Mouse (Mus musculus) Patski (cell line): ENCODE measurements around the gene Hoxd11. TPM values are rescaled to one million over a fixed set of nuclear protein-coding genes. Genes with fewer than 3 reads are reported as not detected.

Source experiments
- ATAC-seq: fragments of 100-300 bp; one replicate; pipeline ENCODE4 v1.8.0; 2021
- CTCF ChIA-PET: fragments of 350-600 bp; sonication (Branson Sonifier 250); formaldehyde crosslinking; loops from one replicate; lab custom pipeline; 2022; ENCODE audit warnings: inconsistent platforms; lab: Charles Lee
- POLR2A ChIA-PET: fragments of 350-600 bp; sonication (Branson Sonifier 250); formaldehyde crosslinking; loops from one replicate; lab custom pipeline; 2022; ENCODE audit warnings: antibody characterized with exemption, inconsistent platforms; lab: Charles Lee
- DNase-seq: peaks from one replicate; pipeline ENCODE4 v3.0.0-alpha.2; 2011; ENCODE audit warnings: low read depth, low spot score
- H3K27me3 ChIP-seq: fragments of 371-371 bp; one replicate; pipeline ENCODE4 v1.5.1; 2021
- CTCF ChIP-seq: fragments of 100-300 bp; IDR thresholded peaks from one replicate; pipeline ENCODE4 v1.5.1; 2021
- in situ Hi-C: fragments of 300-500 bp; cut with MboI; formaldehyde crosslinking; loops from 3 replicates; pipeline ENCODE4 v1.11.1; 2018; ENCODE audit warnings: low pct_unique_long_range_greater_than_20kb, mixed read lengths
- polyA plus RNA-seq: library from polyadenylated mRNA; unstranded; gene quantifications from one replicate; pipeline ENCODE4 v1.2.3, GENCODE M21; 2021

The Hoxd11 gene
- polyA plus RNA-seq, 1 experiment from 2014 or later: not detected

DNA sequence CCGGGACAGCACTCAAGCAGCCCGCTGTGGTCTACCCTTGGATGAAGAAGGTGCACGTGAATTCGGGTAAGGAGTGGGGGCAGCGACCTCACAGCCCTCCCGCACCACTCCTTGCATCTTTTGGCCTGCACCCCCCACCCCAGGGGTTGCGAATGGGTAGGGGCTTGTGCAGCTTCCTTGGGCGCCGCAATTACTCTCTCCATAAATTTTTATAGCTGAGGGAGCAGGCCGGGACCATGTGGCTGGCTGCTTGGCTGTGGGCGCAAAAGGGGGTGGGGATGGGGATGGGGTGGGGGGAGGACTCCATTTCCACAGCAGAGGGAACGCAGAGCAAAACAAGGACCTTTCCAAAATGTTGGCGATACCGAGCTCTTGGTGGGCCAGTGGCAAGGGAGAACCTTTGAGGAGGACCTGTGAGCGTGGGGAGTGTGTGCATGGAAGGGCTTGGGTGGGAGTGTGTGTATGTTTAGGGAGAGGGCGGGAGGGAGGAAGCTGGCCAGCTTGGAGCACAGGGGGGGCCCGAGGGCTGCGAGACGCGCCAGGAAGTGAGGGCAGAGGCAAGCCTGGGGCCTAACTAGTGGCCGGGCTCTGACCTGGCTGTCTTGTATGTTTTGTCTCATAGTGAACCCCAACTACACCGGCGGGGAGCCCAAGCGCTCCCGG lies 48.4 kb downstream of the Hoxd11 start:
- no peaks in the 10 kb centered on the region for H3K27me3 ChIP-seq
- POLR2A ChIA-PET: no interaction called here
- no peak for ATAC-seq
- no peak for TF ChIP-seq CTCF
- in situ Hi-C loops: no loop called here
- DNase-seq: no peak
- CTCF ChIA-PET: no interaction called here

DNA sequence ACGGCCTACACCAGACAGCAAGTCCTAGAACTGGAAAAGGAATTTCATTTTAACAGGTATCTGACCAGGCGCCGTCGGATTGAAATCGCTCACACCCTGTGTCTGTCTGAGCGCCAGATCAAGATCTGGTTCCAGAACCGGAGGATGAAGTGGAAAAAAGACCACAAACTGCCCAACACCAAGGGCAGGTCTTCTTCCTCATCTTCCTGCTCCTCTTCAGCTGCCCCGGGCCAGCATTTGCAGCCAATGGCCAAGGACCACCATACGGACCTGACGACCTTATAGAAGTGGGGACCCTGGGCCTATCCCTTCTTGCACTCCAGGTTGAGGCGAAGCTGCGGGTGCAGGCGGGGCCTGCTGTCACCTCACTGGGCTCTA lies 48.9 kb downstream of the Hoxd11 start:
- no peak for DNase-seq
- no peak for TF ChIP-seq CTCF
- H3K27me3 ChIP-seq: no peaks in the 10 kb centered on the region
- in situ Hi-C loops: no loop called here
- ATAC-seq: no peak
- POLR2A ChIA-PET: no interaction called here
- CTCF ChIA-PET: no interaction called here

DNA sequence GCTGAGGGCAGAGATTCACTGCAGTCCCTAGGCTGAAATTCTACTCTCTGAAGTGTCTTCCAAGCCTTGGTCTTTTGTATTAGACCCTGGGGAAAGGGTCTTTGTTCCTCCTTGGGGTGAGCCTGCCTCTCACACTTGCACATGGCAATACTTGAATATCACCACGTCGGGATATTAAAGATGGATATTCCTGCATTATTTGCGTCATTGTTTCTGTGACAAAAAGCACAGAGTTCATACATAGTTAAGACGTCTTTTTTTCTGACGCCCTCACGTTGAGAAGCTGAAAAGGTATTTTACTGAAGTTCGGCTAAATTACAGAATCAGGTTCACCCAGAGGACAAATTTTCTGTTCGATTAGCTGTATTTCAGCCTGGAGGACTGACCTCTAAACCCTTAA lies 51.0 kb downstream of the Hoxd11 start:
- ChIA-PET CTCF (no interaction called here), POLR2A (interaction anchor here (0.6 kb wide), 1 partner anchor 555 kb away, joined by 4 read pairs; no protein-coding TSS in a partner anchor)
- no peaks in the 10 kb centered on the region for H3K27me3 ChIP-seq
- DNase-seq (no peak), ATAC-seq (no peak)
- TF ChIP-seq CTCF: no peak
- in situ Hi-C loops: no loop called here

DNA sequence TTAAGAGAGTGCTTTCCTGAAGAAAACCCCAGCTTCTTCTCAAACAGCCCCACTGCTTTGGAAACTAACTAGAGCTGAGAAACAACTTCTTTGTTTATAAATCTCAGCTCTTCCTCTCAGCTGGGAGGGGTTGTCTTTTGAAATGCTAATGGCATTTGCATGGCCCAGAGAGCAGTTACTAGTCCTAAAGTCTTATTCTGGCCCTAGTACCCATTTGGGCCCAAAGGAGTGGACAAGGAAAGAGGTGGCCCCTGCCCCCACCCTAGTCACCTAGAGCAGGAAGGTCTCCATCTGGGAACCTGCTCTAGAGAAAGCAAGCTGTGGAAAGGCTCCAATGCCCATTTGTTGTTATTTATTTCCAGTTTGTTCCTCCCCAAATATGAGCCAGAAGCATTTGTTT lies 51.7 kb downstream of the Hoxd11 start:
- ChIA-PET POLR2A (no interaction called here), CTCF (no interaction called here)
- DNase-seq (no peak), ATAC-seq (no peak)
- in situ Hi-C loops: no loop called here
- H3K27me3 ChIP-seq: no peaks in the 10 kb centered on the region
- TF ChIP-seq CTCF: no peak

DNA sequence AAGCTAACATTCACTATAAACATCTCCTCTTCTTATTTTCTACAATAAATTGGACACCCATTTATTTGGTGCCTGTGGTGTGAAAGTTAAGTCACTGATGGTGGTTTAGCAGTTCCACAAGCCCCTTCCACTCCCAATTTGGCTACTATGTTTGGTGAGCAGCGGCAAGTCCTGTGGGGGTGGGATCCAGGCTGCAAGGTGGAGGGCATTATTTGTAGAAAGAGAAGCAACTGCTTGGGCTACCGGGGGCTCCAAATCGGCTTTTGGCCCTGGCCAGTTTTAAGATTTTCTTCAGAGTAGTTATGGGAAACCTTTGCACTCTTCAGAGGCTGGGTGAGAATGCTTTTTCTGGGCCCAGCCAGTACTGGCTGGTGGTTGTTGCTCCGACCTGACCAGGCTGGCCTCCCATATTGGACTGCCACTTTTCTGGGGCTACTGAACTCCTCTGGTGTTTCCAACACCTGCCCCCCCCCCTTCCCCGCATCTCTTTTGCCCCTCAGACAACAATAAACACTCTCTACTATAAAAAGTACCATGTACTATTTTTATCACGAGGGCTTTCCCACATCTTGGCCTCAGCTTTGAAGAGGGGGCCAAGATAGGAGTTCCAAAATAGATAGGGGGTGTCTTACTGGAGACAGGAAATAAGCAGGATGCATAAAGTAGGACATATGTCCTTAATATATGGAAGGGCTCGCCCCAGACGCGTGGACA lies 52.6 kb downstream of the Hoxd11 start:
- H3K27me3 ChIP-seq: no peaks in the 10 kb centered on the region
- ChIA-PET POLR2A (no interaction called here), CTCF (no interaction called here)
- ATAC-seq (no peak), DNase-seq (no peak)
- in situ Hi-C loops: no loop called here
- TF ChIP-seq CTCF: no peak

DNA sequence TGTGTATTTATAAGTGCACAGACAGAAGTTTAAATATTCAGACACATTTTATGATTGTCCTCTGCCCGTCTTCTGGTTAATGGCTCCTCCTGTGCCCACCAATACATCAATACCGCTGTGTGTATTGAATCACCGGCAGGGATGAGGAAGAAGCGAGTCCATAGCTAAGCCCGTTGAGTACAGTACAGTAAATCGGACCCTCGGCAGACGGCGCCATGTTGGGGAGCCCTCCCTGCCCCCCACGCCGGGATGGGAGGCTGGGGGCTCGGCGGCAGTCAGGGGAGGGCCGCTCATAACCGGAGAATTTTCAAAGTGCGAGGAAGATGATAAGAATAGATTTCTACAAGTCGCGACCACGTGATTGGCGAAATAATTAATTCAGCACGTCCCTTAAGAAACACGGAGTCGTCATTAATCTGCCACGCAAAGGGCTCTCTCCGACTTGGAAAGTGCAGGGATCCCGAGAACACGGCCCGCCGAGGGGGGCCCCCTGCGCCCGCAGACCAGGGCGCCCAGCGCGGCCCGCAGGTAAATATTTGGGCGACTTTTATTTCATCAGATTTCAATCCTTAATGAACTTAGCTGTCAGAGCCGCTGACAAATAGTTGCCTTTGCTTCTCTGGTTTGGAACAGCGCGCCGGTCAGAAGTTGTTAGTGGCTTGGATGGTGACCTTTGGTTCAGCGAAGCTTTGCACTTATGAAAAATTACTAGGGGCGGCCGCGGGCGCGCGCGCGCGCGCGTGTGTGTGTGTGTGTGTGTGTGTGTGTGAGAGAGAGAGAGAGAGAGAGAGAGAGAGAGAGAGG lies 53.4 kb downstream of the Hoxd11 start:
- in situ Hi-C loops: no loop called here
- DNase-seq (no peak), ATAC-seq (no peak)
- ChIA-PET POLR2A (no interaction called here), CTCF (no interaction called here)
- TF ChIP-seq CTCF: no peak
- H3K27me3 ChIP-seq: no peaks in the 10 kb centered on the region

DNA sequence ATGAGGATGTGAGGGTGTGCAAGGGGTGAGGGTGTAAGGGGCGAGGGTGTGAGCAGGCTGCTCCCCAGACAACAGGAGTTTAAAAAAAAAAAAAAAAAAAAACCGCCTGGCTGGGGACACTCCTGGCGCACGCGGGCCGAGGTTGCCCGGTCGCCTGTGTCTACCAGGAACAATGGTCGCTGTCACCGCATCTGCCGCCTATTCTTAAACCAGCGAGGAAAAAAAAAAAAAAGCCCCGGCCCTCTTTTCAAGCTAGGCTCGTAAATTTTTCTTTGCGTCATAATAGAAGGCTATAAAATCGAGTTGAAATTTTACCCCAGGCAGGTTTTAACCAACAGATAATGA lies 53.9 kb downstream of the Hoxd11 start:
- H3K27me3 ChIP-seq: no peaks in the 10 kb centered on the region
- DNase-seq (no peak), ATAC-seq (no peak)
- in situ Hi-C loops: no loop called here
- POLR2A ChIA-PET: interaction anchor here (0.7 kb wide), 1 partner anchor 31 kb away, joined by 3 read pairs; no protein-coding TSS in a partner anchor
- TF ChIP-seq CTCF: no peak
- CTCF ChIA-PET: no interaction called here

DNA sequence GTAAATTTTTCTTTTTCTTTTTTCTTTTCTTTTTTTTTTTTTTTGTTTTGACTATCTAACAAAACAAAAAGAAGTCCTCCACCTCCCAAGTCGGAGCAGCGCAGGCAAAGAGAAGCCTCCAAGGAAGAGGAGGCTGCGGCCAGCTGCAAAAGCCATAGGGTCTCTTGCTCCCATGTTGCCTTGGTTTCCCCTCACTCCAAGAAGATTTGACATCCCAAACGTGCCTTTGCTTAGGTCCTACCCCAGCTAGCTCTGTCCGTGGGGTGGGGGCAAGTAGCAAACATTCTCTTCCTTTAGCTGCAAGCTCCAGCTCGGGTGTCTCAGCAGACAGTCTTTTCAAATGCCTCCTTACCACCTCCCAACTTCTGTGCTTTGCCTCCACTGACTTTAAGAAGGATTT lies 54.4 kb downstream of the Hoxd11 start:
- ChIA-PET CTCF (no interaction called here), POLR2A (interaction anchor here (0.7 kb wide), 1 partner anchor 30 kb away, joined by 3 read pairs; no protein-coding TSS in a partner anchor)
- ATAC-seq (no peak), DNase-seq (no peak)
- in situ Hi-C loops: no loop called here
- no peak for TF ChIP-seq CTCF
- H3K27me3 ChIP-seq: no peaks in the 10 kb centered on the region

DNA sequence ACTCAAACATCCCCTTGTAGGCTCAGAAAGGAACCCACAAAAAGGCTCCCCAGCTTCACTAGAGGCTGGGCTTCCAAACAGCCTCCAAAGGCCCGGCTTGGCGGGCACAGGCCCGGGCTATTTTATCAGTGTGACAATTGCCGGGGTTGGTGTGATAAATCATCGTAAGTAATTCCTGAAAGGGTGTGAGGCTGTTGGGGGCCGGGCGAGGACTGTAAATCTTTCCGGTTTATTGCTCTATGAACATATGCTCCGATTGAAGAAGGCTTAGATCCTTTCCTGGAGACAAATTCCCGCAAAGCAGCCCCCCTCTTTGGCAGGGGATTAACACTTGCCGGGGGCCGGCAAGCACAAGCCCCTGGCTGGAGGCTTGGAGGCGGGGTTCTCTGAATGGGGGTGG lies 55.1 kb downstream of the Hoxd11 start:
- ATAC-seq (no peak), DNase-seq (no peak)
- ChIA-PET POLR2A (no interaction called here), CTCF (no interaction called here)
- no peak for TF ChIP-seq CTCF
- H3K27me3 ChIP-seq: no peaks in the 10 kb centered on the region
- in situ Hi-C loops: no loop called here

DNA sequence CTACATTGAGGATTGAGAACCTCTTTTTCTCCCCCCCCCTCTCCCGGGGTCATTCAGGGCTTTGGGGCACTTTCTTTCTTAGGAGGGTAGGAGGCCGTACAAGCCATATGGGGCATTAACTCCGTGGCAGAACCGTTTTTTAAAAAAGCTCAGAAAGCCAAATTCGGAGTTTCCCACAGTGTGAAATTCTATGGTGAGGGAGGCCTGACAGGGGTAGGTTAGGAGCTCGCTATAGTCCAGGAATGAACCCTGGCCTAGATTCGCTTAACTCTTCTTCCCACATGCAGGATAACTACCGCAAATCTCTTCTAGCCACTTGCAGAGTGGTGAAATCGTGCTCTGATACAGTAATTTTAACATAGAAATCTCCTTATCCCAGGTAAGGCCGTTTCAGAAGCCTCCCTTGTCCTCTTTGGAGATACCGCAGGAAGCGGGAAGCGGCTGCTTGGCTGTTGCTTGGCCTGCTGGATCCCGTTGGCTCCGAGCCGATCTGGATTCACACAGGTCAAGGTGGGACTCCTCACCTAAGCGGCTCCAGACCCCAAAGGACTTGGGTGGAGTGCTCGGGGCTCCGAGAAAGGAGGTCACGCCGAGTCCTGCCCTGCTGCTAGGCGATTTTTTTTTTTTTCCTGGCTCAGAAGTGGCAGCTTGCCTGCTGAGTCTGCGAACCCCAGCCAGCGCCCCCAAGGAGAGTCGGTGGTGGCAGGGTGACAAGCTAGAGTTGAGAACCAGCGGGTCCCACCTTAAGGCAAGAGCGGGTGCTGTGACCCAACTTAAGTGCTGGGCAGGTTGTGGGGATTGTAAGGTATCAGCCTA lies 55.8 kb downstream of the Hoxd11 start:
- ChIA-PET POLR2A (interaction anchor here (0.6 kb wide), 1 partner anchor 26 kb away, joined by 4 read pairs; no protein-coding TSS in a partner anchor), CTCF (no interaction called here)
- no peak for TF ChIP-seq CTCF
- in situ Hi-C loops: no loop called here
- DNase-seq: no peak
- H3K27me3 ChIP-seq: no peaks in the 10 kb centered on the region
- ATAC-seq: no peak
